Mouse (Mus musculus): ENCODE data around the gene Mff.

DNA sequence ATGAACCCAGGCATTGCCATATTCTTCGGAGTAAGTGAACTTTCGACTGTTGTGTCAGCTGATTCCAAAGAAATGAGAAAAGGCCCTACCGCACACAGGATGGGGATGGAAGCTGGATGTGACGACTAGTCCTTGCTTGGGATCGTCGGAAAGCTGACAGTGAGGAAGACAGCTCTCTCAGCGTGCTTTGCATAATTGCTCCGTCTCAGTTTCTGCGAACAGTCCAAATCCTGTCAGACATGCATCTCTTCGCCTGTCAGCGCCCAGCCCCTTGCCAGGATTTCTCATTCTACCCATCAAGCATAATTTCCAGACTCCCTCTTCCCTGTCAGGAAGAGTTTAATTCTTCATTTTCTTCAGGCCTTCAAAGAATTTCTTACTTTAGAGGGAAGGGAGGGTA is 66.4 kb downstream of the Mff start:
- TF ChIP-seq POLR2A (IDR thresholded peaks at IDR 0.05; ENCODE audit: insufficient read depth, low read depth, low read length) (no peak), CTCF (IDR thresholded peaks at IDR 0.05; ENCODE audit: insufficient read depth, low read depth, low read length) (no peak)
